Mouse (Mus musculus) midbrain, embryonic 10.5 days (tissue): ENCODE measurements around the gene Sntb2. TPM values are rescaled to one million over a fixed set of nuclear protein-coding genes. Genes with fewer than 3 reads are reported as not detected.

Source experiments
- DNase-seq: peaks from one replicate; pipeline ENCODE4 v3.0.0-alpha.2; 2017; ENCODE audit warnings: low spot score
- H3K27ac ChIP-seq: fragments of 300-500 bp; sonication (generic); replicated peaks from 2 replicates; pipeline ENCODE4 v1.5.1; 2016; ENCODE audit warnings: mild to moderate bottlenecking
- H3K27me3 ChIP-seq: fragments of 300-500 bp; sonication (generic); 2 replicates; pipeline ENCODE4 v1.6.1; 2016; ENCODE audit warnings: low read depth, mild to moderate bottlenecking; ENCODE audit not compliant: poor library complexity, severe bottlenecking
- H3K36me3 ChIP-seq: fragments of 300-500 bp; sonication (generic); 2 replicates; pipeline ENCODE4 v1.6.1; 2016; ENCODE audit warnings: mild to moderate bottlenecking, moderate library complexity
- H3K4me1 ChIP-seq: fragments of 300-500 bp; sonication (generic); 2 replicates; pipeline ENCODE4 v1.6.1; 2016
- H3K4me3 ChIP-seq: fragments of 300-500 bp; sonication (generic); 2 replicates; pipeline ENCODE4 v1.5.1; 2016; ENCODE audit warnings: mild to moderate bottlenecking, moderate library complexity
- H3K9me3 ChIP-seq: fragments of 300-500 bp; sonication (generic); replicated peaks from 2 replicates; pipeline ENCODE4 v1.6.1; 2016; ENCODE audit warnings: mild to moderate bottlenecking
- WGBS: fragments of 180-500 bp; shearing (Covaris S2); methylation state at CpG from one replicate; pipeline ENCODE4 v1.1.7; 2016; 5-methylcytosine and 5-hydroxymethylcytosine counted together
- polyA plus RNA-seq: library from polyadenylated mRNA; unstranded; fragments of >200 nt; fragmentation: Nextera tagmentation; extraction: Ambion mirVana; gene quantifications from 2 replicates; pipeline ENCODE4 v1.2.1, GENCODE M21; 2016

Gene Sntb2
- polyA plus RNA-seq, 1 experiment from 2014 or later: 9.2 TPM

- no peaks in the 10 kb centered on the region for H3K27me3 ChIP-seq
- peaks cover 63% of the 10 kb centered on the region for H3K36me3 ChIP-seq
- peaks cover 22% of the 10 kb centered on the region for H3K4me1 ChIP-seq
- WGBS: 1% methylated on average over 33 of the region's 33 CpGs
- peak overlapping the region; percentile 76 for H3K27ac ChIP-seq
- DNase-seq: no peak
- H3K9me3 ChIP-seq: no peaks in the 10 kb centered on the region
- H3K4me3 ChIP-seq: peak overlapping the region; percentile 86
Observed at GRCm38 (mm10) chr8:107056973-107057369, 121.4 kb downstream of the Sntb2 start.

- H3K27ac ChIP-seq: no peak overlapping the region
- WGBS: 90% methylated on average over 1 of the region's 1 CpGs
- H3K4me3 ChIP-seq: no peak overlapping the region
- no peak for DNase-seq
- H3K27me3 ChIP-seq: no peaks in the 10 kb centered on the region
- no peaks in the 10 kb centered on the region for H3K9me3 ChIP-seq
- H3K4me1 ChIP-seq: peaks cover 5% of the 10 kb centered on the region
- H3K36me3 ChIP-seq: peaks cover 30% of the 10 kb centered on the region
Observed at GRCm38 (mm10) chr8:107062613-107063012, 127.1 kb downstream of the Sntb2 start.

GRCm38 (mm10) chr8:107065511-107066496 lies 130.3 kb downstream of the Sntb2 start, which contains the start of gene Tmed6:
Tmed6 (minus strand) TSS chr8:107065644.
- WGBS: 68% methylated on average over 17 of the region's 17 CpGs
- DNase-seq: no peak

More at GRCm38 (mm10) chr8:107065511-107066496, 130.3 kb downstream of the Sntb2 start, which contains the start of gene Tmed6:
- Histone ChIP-seq H3K4me1 (no peaks in the 10 kb centered on the region), H3K4me3 (no peak within 1 kb of the TSS), H3K9me3 (no peaks in the 10 kb centered on the region), H3K27ac (no peak within 1 kb of the TSS), H3K36me3 (peaks cover 27% of the 10 kb centered on the region), H3K27me3 (no peaks in the 10 kb centered on the region)

Other genes with a start within 250 kb of the Sntb2 start
- 0.07 and 0.12 TPM in 2 replicates for gene Has3, start 65.5 kb upstream of the Sntb2 start, polyA plus RNA-seq
- gene Utp4, start 42.1 kb upstream of the Sntb2 start, polyA plus RNA-seq: 77.6 and 93.7 TPM in 2 replicates
- 68.0 and 80.2 TPM in 2 replicates for gene Vps4a, start 95.5 kb downstream of the Sntb2 start, polyA plus RNA-seq
- gene Pdf, start 112.9 kb downstream of the Sntb2 start, polyA plus RNA-seq: 44.2 and 48.1 TPM in 2 replicates
- gene Cog8, start 120.9 kb downstream of the Sntb2 start, polyA plus RNA-seq: 38.2 and 40.8 TPM in 2 replicates
- 113 and 125 TPM in 2 replicates for gene Nip7, start 121.1 kb downstream of the Sntb2 start, polyA plus RNA-seq
- gene Tmed6, start 129.9 kb downstream of the Sntb2 start, polyA plus RNA-seq: not detected in 2 replicates
- 19.1 and 19.6 TPM in 2 replicates for gene Terf2, start 160.8 kb downstream of the Sntb2 start, polyA plus RNA-seq
- gene Cyb5b, start 214.9 kb downstream of the Sntb2 start, polyA plus RNA-seq: 164 and 175 TPM in 2 replicates